Mouse (Mus musculus) MEL (cell line): ENCODE results near the gene Nf2. TPM values are rescaled to one million over a fixed set of nuclear protein-coding genes. Genes with fewer than 3 reads are reported as not detected.
"Not testable (repeated sequence)": the region's sequence is repeated elsewhere in the genome, so short reads cannot be mapped to it uniquely, and the experiment has no call there.

Experiments
- DNase-seq: peaks from one replicate; pipeline ENCODE4 v3.0.0; 2011; ENCODE audit warnings: low read depth, low spot score
- H3K27ac ChIP-seq: 2 replicates; pipeline ENCODE4 v1.5.1; 2012; ENCODE audit warnings: low read depth, mild to moderate bottlenecking, control low read depth, low read length, moderate library complexity; ENCODE audit not compliant: control insufficient read depth
- H3K27me3 ChIP-seq, 2 experiments: fragments of 150-350 bp in 1 of 2; sonication (generic) in 1 of 2; 2 replicates each; pipeline ENCODE4 v1.6.1; 2012; ENCODE audit warnings: low read length in 2 of 2, mild to moderate bottlenecking in 2 of 2, improper control_type of control experiment in 1 of 2, moderate library complexity in 1 of 2; ENCODE audit not compliant: insufficient read depth in 2 of 2, control insufficient read depth in 1 of 2
- H3K36me3 ChIP-seq, 2 experiments: 2 replicates each; pipeline ENCODE4 v1.6.1; 2012 to 2014; ENCODE audit warnings: low read length in 2 of 2, improper control_type of control experiment in 1 of 2, inconsistent platforms in 1 of 2, mild to moderate bottlenecking in 1 of 2; ENCODE audit not compliant: insufficient read depth in 2 of 2, control insufficient read depth in 1 of 2
- H3K4me1 ChIP-seq, 2 experiments: fragments of 150-350 bp in 1 of 2; sonication (generic) in 1 of 2; 2 replicates each; pipeline ENCODE4 v1.6.1; 2012; ENCODE audit warnings: low read length in 2 of 2, improper control_type of control experiment in 1 of 2, mild to moderate bottlenecking in 1 of 2; ENCODE audit not compliant: insufficient read depth in 2 of 2, control insufficient read depth in 1 of 2
- H3K4me3 ChIP-seq, 2 experiments: fragments of 150-350 bp in 1 of 2; sonication (generic) in 1 of 2; 2 replicates each; pipeline ENCODE4 v1.5.1; 2012; ENCODE audit warnings: low read depth in 2 of 2, low read length in 2 of 2, mild to moderate bottlenecking in 2 of 2, moderate library complexity in 2 of 2, control low read depth in 1 of 2, improper control_type of control experiment in 1 of 2; ENCODE audit not compliant: control insufficient read depth in 1 of 2, insufficient read depth in 1 of 2
- H3K79me2 ChIP-seq: 2 replicates; pipeline ENCODE4 v1.6.1; 2012; ENCODE audit warnings: mild to moderate bottlenecking, low read length, moderate library complexity; ENCODE audit not compliant: control insufficient read depth, poor library complexity, insufficient read depth
- H3K9ac ChIP-seq: 2 replicates; pipeline ENCODE4 v1.6.1; 2012; ENCODE audit warnings: low read depth, mild to moderate bottlenecking, control low read depth, low read length, moderate library complexity; ENCODE audit not compliant: control insufficient read depth, poor library complexity, severe bottlenecking
- H3K9me3 ChIP-seq: fragments of 150-350 bp; sonication (generic); replicated peaks from 2 replicates; pipeline ENCODE4 v1.6.1; 2012; ENCODE audit warnings: mild to moderate bottlenecking, low read length, improper control_type of control experiment, moderate library complexity; ENCODE audit not compliant: insufficient read depth
- BHLHE40 ChIP-seq: IDR thresholded peaks from 2 replicates; pipeline ENCODE4 v1.6.1; 2012; ENCODE audit warnings: low read depth, mild to moderate bottlenecking, inconsistent platforms, low read length, improper control_type of control experiment, borderline replicate concordance
- CHD1 ChIP-seq: IDR thresholded peaks from 2 replicates; pipeline ENCODE4 v1.6.1; 2012; ENCODE audit warnings: low read depth, mild to moderate bottlenecking, inconsistent platforms, low read length, improper control_type of control experiment
- E2F4 ChIP-seq: IDR thresholded peaks from 2 replicates; pipeline ENCODE4 v1.6.1; 2011; ENCODE audit warnings: low read depth, low read length, improper control_type of control experiment, borderline replicate concordance
- ELF1 ChIP-seq: IDR thresholded peaks from 2 replicates; pipeline ENCODE4 v1.6.1; 2014; ENCODE audit warnings: low read depth, mild to moderate bottlenecking, inconsistent platforms, low read length, improper control_type of control experiment, moderate library complexity
- ETS1 ChIP-seq: IDR thresholded peaks from 2 replicates; pipeline ENCODE4 v1.6.1; 2012; ENCODE audit warnings: low read depth, mild to moderate bottlenecking, inconsistent platforms, low read length, improper control_type of control experiment, moderate library complexity
- KAT2A ChIP-seq: conservative IDR thresholded peaks from 2 replicates; pipeline ENCODE4 v1.6.1; 2012; ENCODE audit warnings: low read depth, low read length, improper control_type of control experiment, inconsistent platforms
- MAFK ChIP-seq: IDR thresholded peaks from 2 replicates; pipeline ENCODE4 v1.6.1; 2011; ENCODE audit warnings: low read depth, mild to moderate bottlenecking, low read length, improper control_type of control experiment, borderline replicate concordance
- MAX ChIP-seq: IDR thresholded peaks from 2 replicates; pipeline ENCODE4 v1.6.1; 2011; ENCODE audit warnings: low read length, improper control_type of control experiment
- MEF2A ChIP-seq: IDR thresholded peaks from 2 replicates; pipeline ENCODE4 v1.6.1; 2014; ENCODE audit warnings: low read depth, mild to moderate bottlenecking, inconsistent platforms, low read length, improper control_type of control experiment; ENCODE audit not compliant: poor library complexity, insufficient replicate concordance, severe bottlenecking; ENCODE audit errors: extremely low read depth
- MYB ChIP-seq: IDR thresholded peaks from 2 replicates; pipeline ENCODE4 v1.6.1; 2011; ENCODE audit warnings: mild to moderate bottlenecking, low read depth, low read length, improper control_type of control experiment
- MYC ChIP-seq: IDR thresholded peaks from 2 replicates; pipeline ENCODE4 v1.6.1; 2011; ENCODE audit warnings: low read depth, mild to moderate bottlenecking, low read length, improper control_type of control experiment, moderate library complexity
- NELFE ChIP-seq: IDR thresholded peaks from 2 replicates; pipeline ENCODE4 v1.6.1; 2011; ENCODE audit warnings: low read depth, low read length, improper control_type of control experiment
- POLR2AphosphoS5 ChIP-seq: IDR thresholded peaks from 2 replicates; pipeline ENCODE4 v1.6.1; 2012; ENCODE audit warnings: low read depth, borderline replicate concordance, mild to moderate bottlenecking, inconsistent platforms, low read length, moderate library complexity, mixed read lengths
- RAD21 ChIP-seq: IDR thresholded peaks from 2 replicates; pipeline ENCODE4 v1.6.1; 2011; ENCODE audit warnings: mild to moderate bottlenecking, low read depth, low read length, improper control_type of control experiment
- SMC3 ChIP-seq: IDR thresholded peaks from 2 replicates; pipeline ENCODE4 v1.6.1; 2011; ENCODE audit warnings: low read depth, low read length, improper control_type of control experiment
- TAL1 ChIP-seq: IDR thresholded peaks from 2 replicates; pipeline ENCODE4 v1.6.1; 2012; ENCODE audit warnings: mild to moderate bottlenecking, inconsistent platforms, low read length, moderate library complexity, mixed read lengths
- TCF12 ChIP-seq: IDR thresholded peaks from 2 replicates; pipeline ENCODE4 v1.6.1; 2014; ENCODE audit warnings: low read depth, mild to moderate bottlenecking, inconsistent platforms, low read length, improper control_type of control experiment, moderate library complexity
- USF1 ChIP-seq: IDR thresholded peaks from 2 replicates; pipeline ENCODE4 v1.6.1; 2014; ENCODE audit warnings: low read depth, mild to moderate bottlenecking, inconsistent platforms, low read length, improper control_type of control experiment, moderate library complexity
- ZMIZ1 ChIP-seq: IDR thresholded peaks from 2 replicates; pipeline ENCODE4 v1.6.1; 2012; ENCODE audit warnings: low read depth, mild to moderate bottlenecking, inconsistent platforms, low read length, improper control_type of control experiment, moderate library complexity
- polyA plus RNA-seq, 2 experiments: library from polyadenylated mRNA; stranded (reverse) in 1 of 2; unstranded in 1 of 2; fragments of >175 nt in 1 of 2; fragments of >200 nt in 1 of 2; gene quantifications; 2 replicates each; pipeline versions ENCODE4 v1.2.1 to v1.2.4; 2012; ENCODE audit warnings: low replicate concordance in 2 of 2, low read depth in 1 of 2; ENCODE audit not compliant: insufficient read length in 2 of 2, insufficient read depth in 1 of 2, missing spikeins in 1 of 2
- total RNA-seq: library from RNA; depleted of rRNA; stranded (reverse); fragments of 300-350 nt; gene quantifications from 2 replicates; pipeline ENCODE4 v1.2.3, GENCODE M21; 2012

Gene Nf2
- total and polyA plus RNA-seq, 3 experiments, result 73.6 to 246 (median 95.6) TPM

GRCm38 (mm10) chr11:4803426-4803825 is 45.9 kb downstream of the Nf2 start:
- Histone ChIP-seq H3K4me3 (no peak overlapping the region), H3K36me3 (peaks cover 9 to 25% of the 10 kb centered on the region in 2 experiments), H3K9me3 (no peaks in the 10 kb centered on the region), H3K9ac (no peak overlapping the region), H3K79me2 (no peaks in the 10 kb centered on the region), H3K27ac (peak overlapping the region; percentile 47; the same call in 1 of the 2 replicates), H3K4me1 (peaks cover 14 to 16% of the 10 kb centered on the region in 2 experiments), H3K27me3 (no peaks in the 10 kb centered on the region)
- peak; percentile 35 for DNase-seq
- TF ChIP-seq CHD1, result no peak
- no peak for TF ChIP-seq BHLHE40
- TF ChIP-seq MYC, result no peak
- no peak for TF ChIP-seq SMC3
- TF ChIP-seq MEF2A, result no peak
- no peak for TF ChIP-seq MYB
- no peak for TF ChIP-seq ZMIZ1
- TF ChIP-seq TCF12, result no peak
- TF ChIP-seq MAFK, result no peak
- no peak for TF ChIP-seq E2F4
- TF ChIP-seq MAX, result no peak
- no peak for TF ChIP-seq TAL1
- no peak for TF ChIP-seq USF1
- TF ChIP-seq ELF1, result no peak
- TF ChIP-seq KAT2A, result no peak

DNA sequence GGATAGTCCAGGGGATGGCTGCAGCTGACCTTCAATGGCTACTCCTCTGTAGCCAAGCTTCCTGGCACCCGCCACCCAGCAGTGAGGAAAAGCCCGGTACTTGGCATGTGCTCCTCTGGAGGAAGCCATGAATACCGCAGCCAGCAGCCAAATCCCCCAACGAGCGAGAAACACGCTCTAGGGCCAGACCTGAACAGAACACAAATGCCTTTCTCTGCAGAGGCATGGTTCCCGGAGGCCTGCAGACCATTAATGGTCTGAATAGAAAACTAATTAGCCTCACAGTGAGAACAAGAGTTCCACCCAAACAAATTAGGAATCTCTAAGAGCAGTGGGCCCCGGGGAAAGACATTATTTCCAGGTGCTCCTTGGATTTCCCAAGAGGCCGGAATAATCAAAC is 46.3 kb downstream of the Nf2 start:
- no peak overlapping the region for H3K9ac ChIP-seq
- no peaks in the 10 kb centered on the region for H3K79me2 ChIP-seq
- no peaks in the 10 kb centered on the region for H3K27me3 ChIP-seq
- TF ChIP-seq ETS1, result no peak
- no peak for TF ChIP-seq NELFE
- no peak for TF ChIP-seq POLR2AphosphoS5
- no peak for TF ChIP-seq RAD21
- TF ChIP-seq, all 39 proteins: peak for 0
- no peak for DNase-seq
- H3K36me3 ChIP-seq, result peaks cover 9 to 25% of the 10 kb centered on the region in 2 experiments
- H3K27ac ChIP-seq, result no peak overlapping the region
- no peak overlapping the region for H3K4me3 ChIP-seq
- no peaks in the 10 kb centered on the region for H3K9me3 ChIP-seq
- peaks cover 14 to 16% of the 10 kb centered on the region in 2 experiments for H3K4me1 ChIP-seq

- H3K36me3 ChIP-seq, result peaks cover 9 to 25% of the 10 kb centered on the region in 2 experiments
- H3K4me1 ChIP-seq, result peaks cover 14 to 16% of the 10 kb centered on the region in 2 experiments
- H3K27ac ChIP-seq, H3K9ac ChIP-seq, H3K9me3 ChIP-seq, H3K4me3 ChIP-seq, H3K27me3 ChIP-seq, DNase-seq, H3K79me2 ChIP-seq: not testable (repeated sequence)
These were observed 46.9 kb downstream of the Nf2 start for GRCm38 (mm10) chr11:4802401-4802800.
